Mouse (Mus musculus): ENCODE measurements at regions not wholly inside any gene's neighbourhood (a gene's known extent, or its start where the extent isn't known, plus 50 kb on each side); places are given as distances from the start of the nearest gene placed in this dataset.
"Not testable (repeated sequence)": the region's sequence is repeated elsewhere in the genome, so short reads cannot be mapped to it uniquely, and the experiment has no call there.

GRCm38 (mm10) chr1:98665584-98665983, 244.7 kb downstream of the Slco6d1 start:
- in situ Hi-C loops (cut with MboI, MseI): no loop called here

GRCm38 (mm10) chr1:98667426-98667825, 246.5 kb downstream of the Slco6d1 start:
- in situ Hi-C loops (cut with MboI, MseI): not testable (repeated sequence)

GRCm38 (mm10) chr1:98667887-98668286, 247.0 kb downstream of the Slco6d1 start:
- in situ Hi-C loops (cut with MboI, MseI): no loop called here

GRCm38 (mm10) chr1:98668595-98668994, 247.7 kb downstream of the Slco6d1 start:
- in situ Hi-C loops (cut with MboI, MseI): no loop called here

- in situ Hi-C loops (cut with MboI, MseI): no loop called here
Measured at GRCm38 (mm10) chr1:98678686-98679085, 257.8 kb downstream of the Slco6d1 start.

- in situ Hi-C loops (cut with MboI, MseI): no loop called here
Measured at GRCm38 (mm10) chr1:98713809-98714208, 292.9 kb downstream of the Slco6d1 start.

GRCm38 (mm10) chr1:98714307-98714706, 293.4 kb downstream of the Slco6d1 start:
- in situ Hi-C loops (cut with MboI, MseI): no loop called here

- in situ Hi-C loops (cut with MboI, MseI): no loop called here
Measured at GRCm38 (mm10) chr1:98720595-98720994, 299.7 kb downstream of the Slco6d1 start.

GRCm38 (mm10) chr1:98727354-98728015, 306.6 kb downstream of the Slco6d1 start:
- in situ Hi-C loops (cut with MboI, MseI): no loop called here

- in situ Hi-C loops (cut with MboI, MseI): no loop called here
Measured at GRCm38 (mm10) chr1:98748886-98749285, 328.0 kb downstream of the Slco6d1 start.

- in situ Hi-C loops (cut with MboI, MseI): no loop called here
Measured at GRCm38 (mm10) chr1:98788528-98788927, 367.6 kb downstream of the Slco6d1 start.

- in situ Hi-C loops (cut with MboI, MseI): no loop called here
Measured at GRCm38 (mm10) chr1:98793320-98793719, 372.4 kb downstream of the Slco6d1 start.

- in situ Hi-C loops (cut with MboI, MseI): no loop called here
Measured at GRCm38 (mm10) chr1:98812543-98812942, 391.6 kb downstream of the Slco6d1 start.

- in situ Hi-C loops (cut with MboI, MseI): no loop called here
Measured at GRCm38 (mm10) chr1:98813990-98814389, 393.1 kb downstream of the Slco6d1 start.

GRCm38 (mm10) chr1:98818076-98818475, 397.2 kb downstream of the Slco6d1 start:
- in situ Hi-C loops (cut with MboI, MseI): no loop called here

- in situ Hi-C loops (cut with MboI, MseI): no loop called here
Measured at GRCm38 (mm10) chr1:98860236-98860635, 439.3 kb downstream of the Slco6d1 start.

GRCm38 (mm10) chr1:98906260-98906659, 485.3 kb downstream of the Slco6d1 start:
- in situ Hi-C loops (cut with MboI, MseI): no loop called here

GRCm38 (mm10) chr1:98923043-98923442, 502.1 kb downstream of the Slco6d1 start:
- in situ Hi-C loops (cut with MboI, MseI): no loop called here

GRCm38 (mm10) chr1:98924933-98925332, 504.0 kb downstream of the Slco6d1 start:
- in situ Hi-C loops (cut with MboI, MseI): no loop called here

GRCm38 (mm10) chr1:98930926-98931325, 510.0 kb downstream of the Slco6d1 start:
- in situ Hi-C loops (cut with MboI, MseI): no loop called here

GRCm38 (mm10) chr1:98932239-98932638, 511.3 kb downstream of the Slco6d1 start:
- in situ Hi-C loops (cut with MboI, MseI): no loop called here

- in situ Hi-C loops (cut with MboI, MseI): loop anchor here in 1 of 2 experiments (10.0 kb wide), 1 partner anchor 217 kb away; no protein-coding TSS in a partner anchor
Measured at GRCm38 (mm10) chr1:98977686-98978085, 556.8 kb downstream of the Slco6d1 start.

Data from T-helper 17 cell (primary cell).